Comparison of ENCODE assay signal across 8 mouse cellular contexts in genomic region chr2:164070765-164071436, GRCm38 (mm10). TPM values are rescaled to one million over a fixed set of nuclear protein-coding genes. Genes with fewer than 3 reads are reported as not detected.
DNase-seq lines count a peak whose midpoint lies in the region; ATAC-seq lines count a peak whose summit lies in the region.

Gene Tomm34 (minus strand): TSS chr2:164071169.

- H3K4me1 ChIP-seq in megakaryocyte, embryonic 14.5 days = peaks cover 62% of the 10 kb centered on the region

- ATAC-seq in common myeloid progenitor, adult 5-6 weeks (replicated peaks; ENCODE audit: low read depth, poor library complexity, severe bottlenecking) = peak; percentile 78

- H3K4me3 ChIP-seq in megakaryocyte, embryonic 14.5 days (replicated peaks) = peak within 1 kb of the TSS; percentile 97

- no peaks in the 10 kb centered on the region for H3K27me3 ChIP-seq in megakaryocyte, embryonic 14.5 days (replicated peaks)

- H3K36me3 ChIP-seq in megakaryocyte, embryonic 14.5 days (replicated peaks; ENCODE audit: low read length) = peaks cover 34% of the 10 kb centered on the region

- peak; percentile 99 for DNase-seq in ZHBTc4 (ENCODE audit: low read depth, low spot score)
- peak; percentile 89 to 93 for DNase-seq in gastrocnemius, adult 8-10 months (ENCODE audit: low spot score in 2 of 2)
- peak; percentile 56 for DNase-seq in hindlimb bud, embryonic 11.5 days (ENCODE audit: extremely low spot score, low read depth, low spot score)
- peak; percentile 75 to 89 for DNase-seq in left cerebral cortex, adult 8-10 months (ENCODE audit: low spot score in 2 of 2)
- peak; percentile 91 to 93 for DNase-seq in right cerebral cortex, postnatal 10 days (ENCODE audit: low spot score in 2 of 2)
- peak; percentile 97 for DNase-seq in urinary bladder, postnatal 25 days (ENCODE audit: low spot score)

- H3K9me3 ChIP-seq in megakaryocyte, embryonic 14.5 days = no peaks in the 10 kb centered on the region

RNA-seq across cellular contexts. Expression of gene Tomm34, which starts in this region (rescaled TPM):
- 35.7 and 40.4 TPM in 2 replicates for total RNA-seq in common myeloid progenitor, adult 5-6 weeks (2017)
- 10 to 100 TPM; 12.7 to 15.9 (median 13.6) TPM for total RNA-seq in gastrocnemius, adult 8-10 months (2022)
- total RNA-seq in left cerebral cortex, adult 8-10 months (2022) = 10 to 100 TPM; 76.6 to 84.5 (median 81.5) TPM
- 17.4 and 20.5 TPM in 2 replicates for polyA plus RNA-seq in megakaryocyte, embryonic 14.5 days (2012; ENCODE audit: insufficient read depth, low replicate concordance)

Comparison
In these comparisons a context has a peak if more than half of its experiments do, and no peak if none do; other contexts are left out.
1. Peak in every context shown above with its lines: DNase-seq, ATAC-seq and H3K4me3 ChIP-seq.